26 mouse cellular contexts compared by ENCODE assay signal in the genomic region with DNA sequence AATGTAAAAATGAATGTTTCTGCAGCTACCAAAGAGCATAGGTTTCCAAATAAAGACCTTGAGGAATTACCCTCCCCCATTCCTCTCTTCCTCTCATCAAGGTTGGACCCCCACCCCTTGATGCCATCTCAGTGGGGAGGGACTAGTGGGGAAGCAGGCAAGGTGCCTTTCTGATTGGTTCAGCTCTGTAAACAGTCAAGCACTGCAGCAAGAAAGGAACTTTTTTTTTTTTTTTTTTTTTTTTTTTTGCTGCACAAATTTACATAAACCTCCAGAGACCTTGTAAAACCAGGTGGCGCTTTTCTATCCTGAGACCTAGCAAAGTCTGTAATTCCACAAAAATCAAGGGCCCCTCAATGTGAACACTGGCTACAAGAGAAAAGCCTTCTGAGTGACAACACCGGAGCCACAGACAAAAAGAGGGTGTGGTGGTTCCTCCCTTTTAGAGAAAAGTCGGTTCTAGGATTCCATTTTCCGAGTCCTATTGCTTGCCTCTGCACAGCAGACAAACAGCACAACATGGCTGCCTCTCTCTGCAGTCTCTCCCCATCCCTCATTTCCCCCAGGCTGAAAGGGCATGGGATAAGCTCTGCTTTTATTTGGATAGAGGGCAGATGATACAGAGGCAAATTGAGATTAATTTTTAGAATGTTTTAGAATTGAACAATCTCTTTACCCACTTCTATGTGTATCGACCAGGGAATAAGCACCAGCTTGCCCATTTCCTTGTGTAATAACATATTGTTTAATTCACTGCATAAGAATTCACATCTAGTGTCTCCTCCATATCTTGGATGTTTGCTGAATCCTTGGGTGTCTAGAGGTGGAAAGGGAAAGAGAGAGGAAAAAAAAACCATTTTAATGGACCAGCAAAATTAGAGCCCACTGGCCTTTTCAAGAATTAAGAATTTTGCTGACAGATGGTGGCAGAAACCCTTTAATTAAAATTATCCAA. TPM values are rescaled to one million over a fixed set of nuclear protein-coding genes. Genes with fewer than 3 reads are reported as not detected.
DNase-seq lines count a peak whose midpoint lies in the region; ATAC-seq and TF ChIP-seq lines count a peak whose summit lies in the region.
"Had no signal": no experiment of that assay in that cellular context is flagged by ENCODE, and none has a peak within 500 bp of the region (broad histone marks: within the 10 kb centered on the region; RNA-seq: fewer than 3 reads in every experiment).

No protein-coding gene starts in this region.

- no peak for DNase-seq in gastrocnemius, adult 2 months
- DNase-seq in gastrocnemius, adult 18-20 months (ENCODE audit: low spot score), result no peak
- peak; percentile 49 for DNase-seq in kidney, postnatal 0 days (ENCODE audit: low spot score)
- no peak for DNase-seq in kidney, postnatal 36 days
- peak; percentile 44 for DNase-seq in limb, embryonic 10.5 days (ENCODE audit: low spot score)
- no peak for DNase-seq in cerebellum, postnatal 10 days
- DNase-seq: cerebellum, adult 9-11 months; forebrain, postnatal 0 days; gastrocnemius, postnatal 10 days; layer of hippocampus, postnatal 36 days; liver; lung, embryonic 14.5 days; lung, postnatal 36 days; right cerebral cortex, postnatal 25 days; thymus, adult 2 months had no signal

- H3K4me3 ChIP-seq in gastrocnemius, adult 2 months, result no peak overlapping the region
- no peak overlapping the region for H3K4me3 ChIP-seq in kidney, postnatal 0 days (replicated peaks; ENCODE audit: low read depth, low read length)
- H3K4me3 ChIP-seq in limb, embryonic 10.5 days, result peak overlapping the region; percentile 80; the same call in 1 of the 2 replicates
- H3K4me3 ChIP-seq in neural tube, embryonic 14.5 days (ENCODE audit: low read depth, low read length), result peak overlapping the region; percentile 99; the same call in 1 of the 2 replicates
- H3K4me3 ChIP-seq: heart, embryonic 13.5 days had no signal

- peak overlapping the region; percentile 35; the same call in 1 of the 2 replicates for H3K27ac ChIP-seq in gastrocnemius, adult 2 months
- peak overlapping the region; percentile 96; the same call in 1 of the 2 replicates for H3K27ac ChIP-seq in kidney, postnatal 0 days
- peak overlapping the region; percentile 97 for H3K27ac ChIP-seq in limb, embryonic 10.5 days
- H3K27ac ChIP-seq in neural tube, embryonic 14.5 days (ENCODE audit: low read depth, low read length), result peak overlapping the region; percentile 100
- H3K27ac ChIP-seq: heart, embryonic 13.5 days; hindbrain, embryonic 15.5 days had no signal

- ATAC-seq in kidney, postnatal 0 days (replicated peaks; ENCODE audit: low FRiP score, low read depth), result no peak
- no peak for ATAC-seq in neural tube, embryonic 14.5 days (ENCODE audit: low read depth)
- no peak for ATAC-seq in frontal cortex, adult (ENCODE audit: low TSS enrichment)
- ATAC-seq: forebrain, postnatal 0 days; intestine, postnatal 0 days had no signal

- H3K36me3 ChIP-seq in kidney, postnatal 0 days (ENCODE audit: insufficient read depth, low read length), result no peaks in the 10 kb centered on the region
- peaks cover 3% of the 10 kb centered on the region; the same call in 1 of the 2 replicates for H3K36me3 ChIP-seq in limb, embryonic 10.5 days
- H3K36me3 ChIP-seq in neural tube, embryonic 14.5 days (ENCODE audit: control insufficient read depth, insufficient read depth, low read length), result no peaks in the 10 kb centered on the region
- H3K36me3 ChIP-seq: heart, embryonic 13.5 days; hindbrain, embryonic 15.5 days had no signal

- WGBS in kidney, postnatal 0 days, result 26% methylated on average over 5 of the region's 5 CpGs
- 7% methylated on average over 5 of the region's 5 CpGs for WGBS in limb, embryonic 10.5 days
- 13% methylated on average over 5 of the region's 5 CpGs for whole genome bisulfite sequencing in neural tube, embryonic 14.5 days

- peak overlapping the region; percentile 92; the same call in 1 of the 2 replicates for H3K9ac ChIP-seq in kidney, postnatal 0 days (ENCODE audit: low read depth, low read length)
- peak overlapping the region; percentile 100 for H3K9ac ChIP-seq in neural tube, embryonic 14.5 days (replicated peaks; ENCODE audit: low read depth, low read length)
- H3K9ac ChIP-seq: forebrain, postnatal 0 days; heart, embryonic 13.5 days; hindbrain, embryonic 15.5 days; lung, embryonic 14.5 days had no signal

- peaks cover 17% of the 10 kb centered on the region; the same call in 1 of the 2 replicates for H3K4me1 ChIP-seq in kidney, postnatal 0 days (replicated peaks; ENCODE audit: insufficient read depth, low read length)
- H3K4me1 ChIP-seq in limb, embryonic 10.5 days, result peaks cover 69% of the 10 kb centered on the region
- peaks cover 29% of the 10 kb centered on the region for H3K4me1 ChIP-seq in neural tube, embryonic 14.5 days (ENCODE audit: control insufficient read depth, insufficient read depth, low read length)

- no peaks in the 10 kb centered on the region for H3K9me3 ChIP-seq in kidney, postnatal 0 days (replicated peaks; ENCODE audit: low read length)
- no peaks in the 10 kb centered on the region for H3K9me3 ChIP-seq in limb, embryonic 10.5 days (replicated peaks)
- H3K9me3 ChIP-seq in neural tube, embryonic 14.5 days (ENCODE audit: control insufficient read depth, low read length), result no peaks in the 10 kb centered on the region
- H3K9me3 ChIP-seq: heart, embryonic 13.5 days; hindbrain, embryonic 15.5 days had no signal

- no peaks in the 10 kb centered on the region for H3K27me3 ChIP-seq in kidney, postnatal 0 days (ENCODE audit: insufficient read depth, low read length)
- peaks cover 38% of the 10 kb centered on the region for H3K27me3 ChIP-seq in limb, embryonic 10.5 days (ENCODE audit: low read depth, poor library complexity, severe bottlenecking)
- no peaks in the 10 kb centered on the region for H3K27me3 ChIP-seq in neural tube, embryonic 14.5 days (ENCODE audit: control insufficient read depth, insufficient read depth, low read length)

- H3K4me2 ChIP-seq in kidney, postnatal 0 days (ENCODE audit: low read length), result peak overlapping the region; percentile 81
- H3K4me2 ChIP-seq in neural tube, embryonic 14.5 days (ENCODE audit: low read depth, low read length), result peak overlapping the region; percentile 75
- H3K4me2 ChIP-seq: heart, embryonic 13.5 days; hindbrain, embryonic 15.5 days; lung, embryonic 14.5 days had no signal

- no peak for TF ChIP-seq CTCF in gastrocnemius, adult 2 months (IDR thresholded peaks at IDR 0.05)
- no peak for TF ChIP-seq CTCF in kidney, postnatal 0 days (IDR thresholded peaks at IDR 0.05; ENCODE audit: low read depth)

- intact Hi-C loops in gastrocnemius, adult 2 months (cut with DNase I), result loop anchor here (5.0 kb wide), 1 partner anchor 118 kb away; a partner anchor contains a TSS

RNA-seq across cellular contexts. Expression of a gene that starts 2.0 kb away (rescaled TPM):
- total RNA-seq in gastrocnemius, adult 2 months (2021), result not detected
- not detected for total RNA-seq in gastrocnemius, adult 18-20 months (2021)
- polyA plus RNA-seq in kidney, postnatal 0 days (2015; fragmentation: Nextera tagmentation; extraction: Ambion mirVana), result 7.9 and 8.0 TPM in 2 replicates
- polyA plus RNA-seq in limb, embryonic 10.5 days (2016; fragmentation: Nextera tagmentation; extraction: Ambion mirVana), result 1.4 and 3.0 TPM in 2 replicates
- 13.5 and 13.9 TPM in 2 replicates for polyA plus RNA-seq in neural tube, embryonic 14.5 days (2014; fragmentation: Nextera tagmentation; extraction: Ambion mirVana)
- total RNA-seq: forebrain, postnatal 0 days; heart, postnatal 25 days; layer of hippocampus, adult 18-20 months; layer of hippocampus, postnatal 36 days; left cerebral cortex, postnatal 14 days; neutrophil, adult 5-6 weeks had no signal
- polyA plus RNA-seq: forebrain, postnatal 0 days; lung, embryonic 14.5 days; spleen, adult 2 months had no signal

RNA-seq across cellular contexts. Expression of a gene that starts 2.0 kb away (rescaled TPM):
- total RNA-seq in gastrocnemius, adult 2 months (2021), result 1 to 10 TPM; 1.4 to 2.0 TPM
- 1 to 10 TPM; 1.0 to 1.3 TPM for total RNA-seq in gastrocnemius, adult 18-20 months (2021)
- polyA plus RNA-seq in kidney, postnatal 0 days (2015; fragmentation: Nextera tagmentation; extraction: Ambion mirVana), result 3.3 and 4.4 TPM in 2 replicates
- 1.2 and 2.3 TPM in 2 replicates for polyA plus RNA-seq in limb, embryonic 10.5 days (2016; fragmentation: Nextera tagmentation; extraction: Ambion mirVana)
- polyA plus RNA-seq in neural tube, embryonic 14.5 days (2014; fragmentation: Nextera tagmentation; extraction: Ambion mirVana), result 4.7 and 5.5 TPM in 2 replicates
- total RNA-seq: forebrain, postnatal 0 days; layer of hippocampus, adult 18-20 months; layer of hippocampus, postnatal 36 days; left cerebral cortex, postnatal 14 days; neutrophil, adult 5-6 weeks had no signal
- polyA plus RNA-seq: forebrain, postnatal 0 days; heart, embryonic 13.5 days; lung, embryonic 14.5 days had no signal

RNA-seq across cellular contexts. Expression of a gene that starts 5.3 kb away (rescaled TPM):
- total RNA-seq in gastrocnemius, adult 2 months (2021), result 10 to 100 TPM; 39.3 to 49.0 TPM
- 10 to 100 TPM; 32.2 to 40.3 TPM for total RNA-seq in gastrocnemius, adult 18-20 months (2021)
- 73.4 and 76.7 TPM in 2 replicates for polyA plus RNA-seq in kidney, postnatal 0 days (2015; fragmentation: Nextera tagmentation; extraction: Ambion mirVana)
- polyA plus RNA-seq in limb, embryonic 10.5 days (2016; fragmentation: Nextera tagmentation; extraction: Ambion mirVana), result 11.6 and 17.4 TPM in 2 replicates
- 19.9 and 23.6 TPM in 2 replicates for polyA plus RNA-seq in neural tube, embryonic 14.5 days (2014; fragmentation: Nextera tagmentation; extraction: Ambion mirVana)
- total RNA-seq: layer of hippocampus, adult 18-20 months; layer of hippocampus, postnatal 36 days; left cerebral cortex, postnatal 14 days; neutrophil, adult 5-6 weeks had no signal

RNA-seq across cellular contexts. Expression of a gene that starts 12.2 kb away (rescaled TPM):
- 10 to 100 TPM; 15.8 to 19.1 TPM for total RNA-seq in gastrocnemius, adult 2 months (2021)
- total RNA-seq in gastrocnemius, adult 18-20 months (2021), result 10 to 100 TPM; 17.0 to 18.1 TPM
- polyA plus RNA-seq in kidney, postnatal 0 days (2015; fragmentation: Nextera tagmentation; extraction: Ambion mirVana), result 57.8 and 67.0 TPM in 2 replicates
- polyA plus RNA-seq in limb, embryonic 10.5 days (2016; fragmentation: Nextera tagmentation; extraction: Ambion mirVana), result 38.0 and 52.3 TPM in 2 replicates
- polyA plus RNA-seq in neural tube, embryonic 14.5 days (2014; fragmentation: Nextera tagmentation; extraction: Ambion mirVana), result 20.9 and 37.4 TPM in 2 replicates
- total RNA-seq: forebrain, postnatal 0 days; layer of hippocampus, adult 18-20 months; layer of hippocampus, postnatal 36 days; left cerebral cortex, postnatal 14 days; neutrophil, adult 5-6 weeks had no signal
- polyA plus RNA-seq: forebrain, postnatal 0 days; heart, embryonic 13.5 days; hindbrain, embryonic 15.5 days had no signal

RNA-seq across cellular contexts. Expression of a gene that starts 16.8 kb away (rescaled TPM):
- total RNA-seq in gastrocnemius, adult 2 months (2021), result under 1 TPM; 0.08 to 0.36 TPM
- total RNA-seq in gastrocnemius, adult 18-20 months (2021), result under 1 TPM; 0.07 to 0.19 TPM
- 1.1 and 1.3 TPM in 2 replicates for polyA plus RNA-seq in kidney, postnatal 0 days (2015; fragmentation: Nextera tagmentation; extraction: Ambion mirVana)
- polyA plus RNA-seq in limb, embryonic 10.5 days (2016; fragmentation: Nextera tagmentation; extraction: Ambion mirVana), result 0.70 and 0.79 TPM in 2 replicates
- 1.4 and 2.5 TPM in 2 replicates for polyA plus RNA-seq in neural tube, embryonic 14.5 days (2014; fragmentation: Nextera tagmentation; extraction: Ambion mirVana)
- total RNA-seq: forebrain, postnatal 0 days; heart, postnatal 25 days; layer of hippocampus, adult 18-20 months; layer of hippocampus, postnatal 36 days; left cerebral cortex, postnatal 14 days; neutrophil, adult 5-6 weeks had no signal
- polyA plus RNA-seq: embryonic facial prominence, embryonic 14.5 days; forebrain, postnatal 0 days; intestine, postnatal 0 days; lung, embryonic 14.5 days; spleen, adult 2 months had no signal

Comparison
In these comparisons a context has a peak if more than half of its experiments do, and no peak if none do; other contexts are left out.
1. DNase-seq: peak in kidney, postnatal 0 days (single experiment) and limb, embryonic 10.5 days (single experiment); none in gastrocnemius, adult 2 months (single experiment), gastrocnemius, adult 18-20 months (single experiment), kidney, postnatal 36 days (0 of 2) and cerebellum, postnatal 10 days (0 of 2).
2. H3K27ac ChIP-seq: peak in every context shown above with its lines; median percentile 100 in neural tube, embryonic 14.5 days; 97 in limb, embryonic 10.5 days; 96 in kidney, postnatal 0 days; 35 in gastrocnemius, adult 2 months.
3. H3K4me3 ChIP-seq: peak in limb, embryonic 10.5 days (single experiment) and neural tube, embryonic 14.5 days (single experiment); none in gastrocnemius, adult 2 months (single experiment) and kidney, postnatal 0 days (single experiment).